Mouse (Mus musculus) midbrain, postnatal 0 days (tissue): ENCODE measurements at regions not wholly inside any gene's neighbourhood (a gene's known extent, or its start where the extent isn't known, plus 50 kb on each side); places are given as distances from the start of the nearest gene placed in this dataset.

ENCODE experiments used
- ATAC-seq: fragments of 200-750 bp; cut with Nextera tagmentation; 2 replicates; pipeline ENCODE4 v1.8.0; 2017; ENCODE audit warnings: moderate number of reproducible peaks, mild to moderate bottlenecking, moderate TSS enrichment, moderate library complexity; ENCODE audit not compliant: low FRiP score
- DNase-seq: peaks from one replicate; pipeline ENCODE4 v3.0.0-alpha.2; 2015; ENCODE audit warnings: low spot score
- H3K27ac ChIP-seq: fragments of 300-500 bp; sonication (generic); 2 replicates; pipeline ENCODE4 v1.5.1; 2014; ENCODE audit warnings: low read depth, mild to moderate bottlenecking, low read length, mixed read lengths
- H3K27me3 ChIP-seq: fragments of 300-500 bp; sonication (generic); 2 replicates; pipeline ENCODE4 v1.6.1; 2014; ENCODE audit warnings: low read length, control low read depth, mixed read lengths; ENCODE audit not compliant: insufficient read depth
- H3K36me3 ChIP-seq: fragments of 300-500 bp; sonication (generic); 2 replicates; pipeline ENCODE4 v1.6.1; 2014; ENCODE audit warnings: low read length, control low read depth, mixed read lengths; ENCODE audit not compliant: insufficient read depth
- H3K4me1 ChIP-seq: fragments of 300-500 bp; sonication (generic); 2 replicates; pipeline ENCODE4 v1.6.1; 2014; ENCODE audit warnings: mild to moderate bottlenecking, control low read depth, antibody characterized with exemption, low read length, mixed read lengths; ENCODE audit not compliant: insufficient read depth
- H3K4me2 ChIP-seq: fragments of 300-500 bp; sonication (generic); 2 replicates; pipeline ENCODE4 v1.6.1; 2014; ENCODE audit warnings: low read depth, mild to moderate bottlenecking, low read length, mixed read lengths; ENCODE audit not compliant: poor library complexity, severe bottlenecking
- H3K4me3 ChIP-seq: fragments of 300-500 bp; sonication (generic); 2 replicates; pipeline ENCODE4 v1.5.1; 2014; ENCODE audit warnings: low read depth, mild to moderate bottlenecking, low read length, moderate library complexity
- H3K9ac ChIP-seq: fragments of 300-500 bp; sonication (generic); replicated peaks from 2 replicates; pipeline ENCODE4 v1.6.1; 2014; ENCODE audit warnings: mild to moderate bottlenecking, low read length, moderate library complexity, mixed read lengths; ENCODE audit not compliant: poor library complexity, severe bottlenecking
- H3K9me3 ChIP-seq: fragments of 300-500 bp; sonication (generic); 2 replicates; pipeline ENCODE4 v1.6.1; 2016; ENCODE audit warnings: low read length, control low read depth
- CTCF ChIP-seq: IDR thresholded peaks from 2 replicates; pipeline ENCODE4 v1.5.1; 2016; ENCODE audit warnings: antibody characterized with exemption, mild to moderate bottlenecking
- WGBS: fragments of 180-500 bp; shearing (Covaris S2); extraction: QIAGEN DNeasy Blood & Tissue Kit; methylation state at CpG from one replicate; pipeline ENCODE4 v1.1.7; 2014; 5-methylcytosine and 5-hydroxymethylcytosine counted together

- Histone ChIP-seq H3K9ac (no peak overlapping the region), H3K4me1 (no peaks in the 10 kb centered on the region), H3K27me3 (no peaks in the 10 kb centered on the region), H3K36me3 (no peaks in the 10 kb centered on the region), H3K9me3 (no peaks in the 10 kb centered on the region), H3K27ac (no peak overlapping the region), H3K4me2 (no peak overlapping the region), H3K4me3 (no peak overlapping the region)
- TF ChIP-seq CTCF: no peak
- DNase-seq (peak; percentile 42), ATAC-seq (no peak)
- 58% methylated on average over 3 of the region's 3 CpGs for WGBS
Observed at GRCm38 (mm10) chr6:89215021-89215420, 147.4 kb downstream of the Plxna1 start.

DNA sequence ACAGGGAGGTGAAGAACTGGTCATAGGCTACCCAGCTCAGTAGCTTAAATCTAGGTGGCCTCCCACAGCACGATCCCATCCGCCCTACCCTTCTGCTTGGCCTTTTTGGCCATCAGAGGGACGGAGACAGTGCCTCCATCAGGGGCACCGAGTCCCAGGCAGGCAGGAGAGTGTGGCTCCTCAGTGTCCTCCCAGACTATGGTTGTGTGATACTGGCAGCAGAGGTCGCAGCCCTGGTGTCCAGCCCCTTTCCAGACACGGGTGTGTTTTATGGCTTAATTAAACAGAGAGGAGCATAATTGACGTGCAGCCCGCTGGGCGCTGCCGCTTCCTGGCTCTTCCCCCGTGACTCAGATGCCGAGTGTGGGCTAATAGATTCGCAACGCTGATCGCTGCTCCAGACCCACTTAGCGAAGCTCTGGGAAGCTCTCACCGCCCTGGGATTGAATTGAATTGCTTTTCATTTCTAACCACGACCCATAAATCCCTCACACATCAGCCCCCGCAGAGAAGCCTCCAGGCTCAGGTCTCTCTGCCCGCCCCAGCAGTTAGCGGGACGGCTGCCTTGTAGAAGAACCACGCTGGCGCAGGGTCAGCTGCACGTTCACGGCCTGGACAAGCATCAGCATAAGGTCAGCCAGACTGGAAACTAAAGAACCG, 126.9 kb downstream of the Plxna1 start:
- Histone ChIP-seq H3K4me3 (no peak overlapping the region), H3K4me2 (peak overlapping the region; percentile 36; the same call in 1 of the 2 replicates), H3K36me3 (no peaks in the 10 kb centered on the region), H3K27ac (peak overlapping the region; percentile 63), H3K27me3 (no peaks in the 10 kb centered on the region), H3K4me1 (peaks cover 36% of the 10 kb centered on the region), H3K9ac (0 out of 2 replicates have a peak overlapping the region, but pooled peaks have one; percentile 33), H3K9me3 (no peaks in the 10 kb centered on the region)
- TF ChIP-seq CTCF: no peak
- peak; percentile 72 for DNase-seq
- ATAC-seq: peak; percentile 41
- WGBS: 6% methylated on average over 27 of the region's 27 CpGs

DNA sequence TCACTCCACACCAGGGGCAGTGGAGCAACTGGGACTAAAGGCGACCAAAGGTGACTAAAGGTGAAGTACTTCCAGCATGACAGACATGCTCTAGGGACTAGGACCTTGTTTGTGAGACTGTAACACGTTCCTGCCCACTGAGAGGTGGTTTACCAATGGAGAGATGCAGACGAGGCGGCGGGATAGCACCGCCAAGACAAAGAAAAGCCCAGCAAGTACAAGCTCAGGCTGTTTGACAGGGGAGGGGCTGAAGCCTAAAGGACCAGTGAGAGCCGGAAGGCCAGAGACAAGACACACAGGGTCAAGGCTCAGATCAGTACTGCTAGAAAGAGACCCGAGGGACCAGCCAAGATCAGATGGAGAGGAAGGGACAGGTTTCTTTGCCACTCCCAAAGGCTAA, 126.2 kb downstream of the Plxna1 start:
- no peak overlapping the region for H3K4me3 ChIP-seq
- H3K9me3 ChIP-seq: no peaks in the 10 kb centered on the region
- peak overlapping the region; percentile 63 for H3K27ac ChIP-seq
- peaks cover 36% of the 10 kb centered on the region for H3K4me1 ChIP-seq
- ATAC-seq (no peak), DNase-seq (no peak)
- no peaks in the 10 kb centered on the region for H3K27me3 ChIP-seq
- H3K36me3 ChIP-seq: no peaks in the 10 kb centered on the region
- H3K4me2 ChIP-seq: no peak overlapping the region
- no peak overlapping the region for H3K9ac ChIP-seq
- no peak for TF ChIP-seq CTCF
- 15% methylated on average over 8 of the region's 8 CpGs for WGBS

GRCm38 (mm10) chr6:89236892-89237646, 125.4 kb downstream of the Plxna1 start:
- DNase-seq (peak; percentile 91), ATAC-seq (peak; percentile 57)
- no peak for TF ChIP-seq CTCF
- Histone ChIP-seq H3K27ac (peak overlapping the region; percentile 63), H3K9me3 (no peaks in the 10 kb centered on the region), H3K4me3 (no peak overlapping the region), H3K4me1 (peaks cover 36% of the 10 kb centered on the region), H3K36me3 (no peaks in the 10 kb centered on the region), H3K9ac (no peak overlapping the region), H3K27me3 (no peaks in the 10 kb centered on the region), H3K4me2 (no peak overlapping the region)
- 68% methylated on average over 10 of the region's 10 CpGs for WGBS

GRCm38 (mm10) chr6:89238871-89239270, 123.5 kb downstream of the Plxna1 start:
- no peak overlapping the region for H3K4me2 ChIP-seq
- DNase-seq: peak; percentile 33

GRCm38 (mm10) chr6:89239511-89239910, 122.9 kb downstream of the Plxna1 start:
- Histone ChIP-seq H3K27me3 (no peaks in the 10 kb centered on the region), H3K9ac (0 out of 2 replicates have a peak overlapping the region, but pooled peaks have one; percentile 33), H3K4me1 (peaks cover 36% of the 10 kb centered on the region), H3K36me3 (no peaks in the 10 kb centered on the region), H3K27ac (peak overlapping the region; percentile 83), H3K4me2 (no peak overlapping the region), H3K4me3 (no peak overlapping the region), H3K9me3 (no peaks in the 10 kb centered on the region)
- 31% methylated on average over 8 of the region's 8 CpGs for WGBS
- DNase-seq (peak; percentile 58), ATAC-seq (no peak)
- no peak for TF ChIP-seq CTCF

More at GRCm38 (mm10) chr6:89238871-89239270, 123.5 kb downstream of the Plxna1 start:
- Histone ChIP-seq H3K9ac (no peak overlapping the region), H3K27me3 (no peaks in the 10 kb centered on the region), H3K36me3 (no peaks in the 10 kb centered on the region), H3K4me1 (peaks cover 36% of the 10 kb centered on the region), H3K27ac (peak overlapping the region; percentile 65), H3K4me3 (no peak overlapping the region), H3K9me3 (no peaks in the 10 kb centered on the region)
- 29% methylated on average over 14 of the region's 14 CpGs for WGBS
- TF ChIP-seq CTCF: peak; percentile 39; the same call in 1 of the 2 replicates
- ATAC-seq: no peak
